Mouse (Mus musculus) MEL (cell line): ENCODE data around the gene Vmn1r219. TPM values are rescaled to one million over a fixed set of nuclear protein-coding genes. Genes with fewer than 3 reads are reported as not detected.
"Not testable (repeated sequence)": the region's sequence is repeated elsewhere in the genome, so short reads cannot be mapped to it uniquely, and the experiment has no call there.

Source experiments
- DNase-seq: peaks from one replicate; pipeline ENCODE4 v3.0.0; 2011; ENCODE audit warnings: low read depth, low spot score
- H3K27ac ChIP-seq: 2 replicates; pipeline ENCODE4 v1.5.1; 2012; ENCODE audit warnings: low read depth, mild to moderate bottlenecking, control low read depth, low read length, moderate library complexity; ENCODE audit not compliant: control insufficient read depth
- H3K27me3 ChIP-seq, 2 experiments: fragments of 150-350 bp in 1 of 2; sonication (generic) in 1 of 2; 2 replicates each; pipeline ENCODE4 v1.6.1; 2012; ENCODE audit warnings: low read length in 2 of 2, mild to moderate bottlenecking in 2 of 2, improper control_type of control experiment in 1 of 2, moderate library complexity in 1 of 2; ENCODE audit not compliant: insufficient read depth in 2 of 2, control insufficient read depth in 1 of 2
- H3K36me3 ChIP-seq, 2 experiments: 2 replicates each; pipeline ENCODE4 v1.6.1; 2012 to 2014; ENCODE audit warnings: low read length in 2 of 2, improper control_type of control experiment in 1 of 2, inconsistent platforms in 1 of 2, mild to moderate bottlenecking in 1 of 2; ENCODE audit not compliant: insufficient read depth in 2 of 2, control insufficient read depth in 1 of 2
- H3K4me1 ChIP-seq, 2 experiments: fragments of 150-350 bp in 1 of 2; sonication (generic) in 1 of 2; 2 replicates each; pipeline ENCODE4 v1.6.1; 2012; ENCODE audit warnings: low read length in 2 of 2, improper control_type of control experiment in 1 of 2, mild to moderate bottlenecking in 1 of 2; ENCODE audit not compliant: insufficient read depth in 2 of 2, control insufficient read depth in 1 of 2
- H3K4me3 ChIP-seq, 2 experiments: fragments of 150-350 bp in 1 of 2; sonication (generic) in 1 of 2; 2 replicates each; pipeline ENCODE4 v1.5.1; 2012; ENCODE audit warnings: low read depth in 2 of 2, low read length in 2 of 2, mild to moderate bottlenecking in 2 of 2, moderate library complexity in 2 of 2, control low read depth in 1 of 2, improper control_type of control experiment in 1 of 2; ENCODE audit not compliant: control insufficient read depth in 1 of 2, insufficient read depth in 1 of 2
- H3K79me2 ChIP-seq: 2 replicates; pipeline ENCODE4 v1.6.1; 2012; ENCODE audit warnings: mild to moderate bottlenecking, low read length, moderate library complexity; ENCODE audit not compliant: control insufficient read depth, poor library complexity, insufficient read depth
- H3K9ac ChIP-seq: 2 replicates; pipeline ENCODE4 v1.6.1; 2012; ENCODE audit warnings: low read depth, mild to moderate bottlenecking, control low read depth, low read length, moderate library complexity; ENCODE audit not compliant: control insufficient read depth, poor library complexity, severe bottlenecking
- H3K9me3 ChIP-seq: fragments of 150-350 bp; sonication (generic); replicated peaks from 2 replicates; pipeline ENCODE4 v1.6.1; 2012; ENCODE audit warnings: mild to moderate bottlenecking, low read length, improper control_type of control experiment, moderate library complexity; ENCODE audit not compliant: insufficient read depth
- CHD2 ChIP-seq: IDR thresholded peaks from 2 replicates; pipeline ENCODE4 v1.6.1; 2011; ENCODE audit warnings: low read length, improper control_type of control experiment
- CTCF ChIP-seq, 3 experiments: IDR thresholded peaks in 2 of 3; conservative IDR thresholded peaks in 1 of 3; 2 replicates each; pipeline ENCODE4 v1.5.1; 2011 to 2012; ENCODE audit warnings: low read length in 3 of 3, low read depth in 2 of 3, mild to moderate bottlenecking in 2 of 3, improper control_type of control experiment in 1 of 3, inconsistent platforms in 1 of 3, mixed read lengths in 1 of 3, moderate library complexity in 1 of 3; ENCODE audit not compliant: control insufficient read depth in 1 of 3, insufficient read depth in 1 of 3, poor library complexity in 1 of 3, severe bottlenecking in 1 of 3
- ELF1 ChIP-seq: IDR thresholded peaks from 2 replicates; pipeline ENCODE4 v1.6.1; 2014; ENCODE audit warnings: low read depth, mild to moderate bottlenecking, inconsistent platforms, low read length, improper control_type of control experiment, moderate library complexity
- MAFK ChIP-seq: IDR thresholded peaks from 2 replicates; pipeline ENCODE4 v1.6.1; 2011; ENCODE audit warnings: low read depth, mild to moderate bottlenecking, low read length, improper control_type of control experiment, borderline replicate concordance
- MAZ ChIP-seq: IDR thresholded peaks from 2 replicates; pipeline ENCODE4 v1.6.1; 2012; ENCODE audit warnings: low read depth, mild to moderate bottlenecking, inconsistent platforms, low read length, improper control_type of control experiment
- MEF2A ChIP-seq: IDR thresholded peaks from 2 replicates; pipeline ENCODE4 v1.6.1; 2014; ENCODE audit warnings: low read depth, mild to moderate bottlenecking, inconsistent platforms, low read length, improper control_type of control experiment; ENCODE audit not compliant: poor library complexity, insufficient replicate concordance, severe bottlenecking; ENCODE audit errors: extremely low read depth
- MYC ChIP-seq: IDR thresholded peaks from 2 replicates; pipeline ENCODE4 v1.6.1; 2011; ENCODE audit warnings: low read depth, mild to moderate bottlenecking, low read length, improper control_type of control experiment, moderate library complexity
- RCOR1 ChIP-seq: IDR thresholded peaks from 2 replicates; pipeline ENCODE4 v1.6.1; 2012; ENCODE audit warnings: low read depth, mild to moderate bottlenecking, inconsistent platforms, low read length, improper control_type of control experiment
- SMC3 ChIP-seq: IDR thresholded peaks from 2 replicates; pipeline ENCODE4 v1.6.1; 2011; ENCODE audit warnings: low read depth, low read length, improper control_type of control experiment
- USF1 ChIP-seq: IDR thresholded peaks from 2 replicates; pipeline ENCODE4 v1.6.1; 2014; ENCODE audit warnings: low read depth, mild to moderate bottlenecking, inconsistent platforms, low read length, improper control_type of control experiment, moderate library complexity
- ZNF384 ChIP-seq: IDR thresholded peaks from 2 replicates; pipeline ENCODE4 v1.6.1; 2012; ENCODE audit warnings: low read depth, mild to moderate bottlenecking, inconsistent platforms, low read length, improper control_type of control experiment
- polyA plus RNA-seq, 2 experiments: library from polyadenylated mRNA; stranded (reverse) in 1 of 2; unstranded in 1 of 2; fragments of >175 nt in 1 of 2; fragments of >200 nt in 1 of 2; gene quantifications; 2 replicates each; pipeline versions ENCODE4 v1.2.1 to v1.2.4; 2012; ENCODE audit warnings: low replicate concordance in 2 of 2, low read depth in 1 of 2; ENCODE audit not compliant: insufficient read length in 2 of 2, insufficient read depth in 1 of 2, missing spikeins in 1 of 2
- total RNA-seq: library from RNA; depleted of rRNA; stranded (reverse); fragments of 300-350 nt; gene quantifications from 2 replicates; pipeline ENCODE4 v1.2.3, GENCODE M21; 2012

The Vmn1r219 gene
- total and polyA plus RNA-seq, 3 experiments, result not detected

GRCm38 (mm10) chr13:23133501-23133900 lies 25.6 kb upstream of the Vmn1r219 start:
- Histone ChIP-seq H3K27me3 (no peaks in the 10 kb centered on the region), H3K4me3 (no peak overlapping the region), H3K9ac (no peak overlapping the region), H3K27ac (no peak overlapping the region), H3K9me3 (no peaks in the 10 kb centered on the region), H3K79me2 (no peaks in the 10 kb centered on the region), H3K4me1 (no peaks in the 10 kb centered on the region), H3K36me3 (no peaks in the 10 kb centered on the region)
- TF ChIP-seq MAFK (no peak), RCOR1 (no peak), USF1 (no peak), MAZ (no peak), ZNF384 (no peak)
- DNase-seq, result no peak

GRCm38 (mm10) chr13:23138880-23139279 lies 20.2 kb upstream of the Vmn1r219 start:
- no peak overlapping the region for H3K27ac ChIP-seq
- TF ChIP-seq MYC, result no peak
- TF ChIP-seq SMC3, result no peak
- TF ChIP-seq CHD2, result no peak
- TF ChIP-seq MEF2A, result no peak

GRCm38 (mm10) chr13:23157848-23158247 lies 1.3 kb upstream of the Vmn1r219 start:
- Histone ChIP-seq H3K4me1 (no peaks in the 10 kb centered on the region), H3K79me2 (no peaks in the 10 kb centered on the region), H3K4me3 (no peak overlapping the region), H3K9ac (no peak overlapping the region), H3K27me3 (no peaks in the 10 kb centered on the region), H3K9me3 (no peaks in the 10 kb centered on the region), H3K27ac (no peak overlapping the region), H3K36me3 (no peaks in the 10 kb centered on the region)
- DNase-seq, result no peak
- TF ChIP-seq ELF1 (no peak), CTCF (IDR thresholded peaks at IDR 0.05 in 2 of 3, conservative IDR thresholded peaks at IDR 0.05 in 1 of 3; ENCODE audit: control insufficient read depth in 1 of 3, insufficient read depth in 1 of 3, low read depth in 2 of 3, low read length in 3 of 3, poor library complexity in 1 of 3, severe bottlenecking in 1 of 3) (no peak)

More at GRCm38 (mm10) chr13:23138880-23139279, 20.2 kb upstream of the Vmn1r219 start:
- Histone ChIP-seq H3K9me3 (no peaks in the 10 kb centered on the region), H3K27me3 (no peaks in the 10 kb centered on the region), H3K4me1 (no peaks in the 10 kb centered on the region), H3K36me3 (no peaks in the 10 kb centered on the region), H3K4me3 (no peak overlapping the region), H3K9ac (no peak overlapping the region), H3K79me2 (no peaks in the 10 kb centered on the region)
- no peak for DNase-seq

GRCm38 (mm10) chr13:23166471-23166870 lies 7.4 kb downstream of the Vmn1r219 start:
- not testable (repeated sequence) for H3K27me3 ChIP-seq, H3K36me3 ChIP-seq, DNase-seq, H3K9ac ChIP-seq, H3K79me2 ChIP-seq, H3K4me1 ChIP-seq, H3K9me3 ChIP-seq, H3K27ac ChIP-seq, H3K4me3 ChIP-seq
